ENCODE assay signal across 17 mouse cellular contexts in genomic region chr8:109803211-109803610, GRCm38 (mm10).
"Had no signal": no experiment of that assay in that cellular context is flagged by ENCODE, and none has a peak within 500 bp of the region (broad histone marks: within the 10 kb centered on the region; RNA-seq: fewer than 3 reads in every experiment).

No protein-coding gene starts in this region.

- H3K27ac ChIP-seq: lung, embryonic 15.5 days; macrophage; midbrain, embryonic 13.5 days; midbrain, embryonic 15.5 days; neural tube, embryonic 12.5 days; stomach, embryonic 15.5 days; stomach, postnatal 0 days had no signal

- H3K4me3 ChIP-seq: lung, embryonic 15.5 days; megakaryocyte, embryonic 14.5 days; midbrain, embryonic 13.5 days; midbrain, embryonic 15.5 days; neural tube, embryonic 12.5 days; stomach, embryonic 15.5 days had no signal

- H3K4me1 ChIP-seq: lung, embryonic 15.5 days; neural tube, embryonic 12.5 days; stomach, embryonic 15.5 days had no signal

- DNase-seq: lung, adult 2 months; lung, postnatal 14 days; lung, postnatal 36 days; right cerebral cortex, postnatal 14 days; thymus, adult 2 months; thymus, postnatal 25 days; thymus, postnatal 4 days had no signal

- H3K9me3 ChIP-seq: lung, embryonic 15.5 days; megakaryocyte, embryonic 14.5 days; midbrain, embryonic 13.5 days; midbrain, embryonic 15.5 days; neural tube, embryonic 12.5 days; stomach, embryonic 15.5 days had no signal

- ATAC-seq: lung, postnatal 0 days; midbrain, embryonic 13.5 days; midbrain, embryonic 15.5 days had no signal

- H3K4me2 ChIP-seq: lung, embryonic 15.5 days; midbrain, embryonic 11.5 days; midbrain, embryonic 13.5 days; midbrain, embryonic 15.5 days; neural tube, embryonic 12.5 days; stomach, embryonic 15.5 days had no signal

- H3K9ac ChIP-seq: lung, embryonic 15.5 days; midbrain, embryonic 13.5 days; midbrain, embryonic 15.5 days; neural tube, embryonic 12.5 days; stomach, embryonic 15.5 days had no signal

- H3K27me3 ChIP-seq: lung, embryonic 15.5 days; megakaryocyte, embryonic 14.5 days; midbrain, embryonic 13.5 days; midbrain, embryonic 15.5 days; neural tube, embryonic 12.5 days; stomach, embryonic 15.5 days had no signal

- H3K36me3 ChIP-seq: midbrain, embryonic 15.5 days; stomach, embryonic 15.5 days had no signal
